Mouse (Mus musculus) spleen, adult 12 weeks (tissue): Measurements from ENCODE around the gene Mrps24.

ENCODE experiments used
- DNase-seq: peaks from one replicate; pipeline ENCODE4 v3.0.0; 2022; ENCODE audit warnings: low spot score

Mrps24 gene

DNA sequence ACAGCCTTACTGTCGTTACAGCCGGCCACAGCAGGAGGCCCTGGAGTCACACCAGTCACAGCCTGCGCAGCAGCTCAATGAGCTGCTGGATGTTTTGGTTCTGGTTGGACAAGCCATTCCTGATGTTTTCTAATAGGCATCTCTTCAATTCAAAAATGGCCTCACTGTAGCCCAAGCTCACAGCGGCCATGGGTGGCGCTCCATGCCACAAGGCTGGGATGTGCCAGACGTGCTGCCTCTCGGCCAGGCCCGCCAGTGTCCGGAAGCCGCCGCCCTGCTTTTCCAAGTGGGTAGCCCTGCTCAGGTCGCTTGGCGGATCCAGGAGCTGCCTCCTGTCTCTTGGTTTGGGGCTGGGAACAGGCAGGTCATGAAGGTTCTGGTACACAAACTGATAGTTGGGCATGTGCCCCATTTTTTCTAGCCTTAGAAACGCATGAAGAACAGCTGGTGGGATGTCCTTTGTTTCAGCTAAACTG is at the start of gene Mrps24:
Gene Mrps24, minus strand, starts transcription at position 51 of the 476 bp plus-strand sequence.
- DNase-seq: no peak

GRCm38 (mm10) chr11:5762633-5762982 is 47.1 kb upstream of the Mrps24 start:
- DNase-seq: no peak

DNA sequence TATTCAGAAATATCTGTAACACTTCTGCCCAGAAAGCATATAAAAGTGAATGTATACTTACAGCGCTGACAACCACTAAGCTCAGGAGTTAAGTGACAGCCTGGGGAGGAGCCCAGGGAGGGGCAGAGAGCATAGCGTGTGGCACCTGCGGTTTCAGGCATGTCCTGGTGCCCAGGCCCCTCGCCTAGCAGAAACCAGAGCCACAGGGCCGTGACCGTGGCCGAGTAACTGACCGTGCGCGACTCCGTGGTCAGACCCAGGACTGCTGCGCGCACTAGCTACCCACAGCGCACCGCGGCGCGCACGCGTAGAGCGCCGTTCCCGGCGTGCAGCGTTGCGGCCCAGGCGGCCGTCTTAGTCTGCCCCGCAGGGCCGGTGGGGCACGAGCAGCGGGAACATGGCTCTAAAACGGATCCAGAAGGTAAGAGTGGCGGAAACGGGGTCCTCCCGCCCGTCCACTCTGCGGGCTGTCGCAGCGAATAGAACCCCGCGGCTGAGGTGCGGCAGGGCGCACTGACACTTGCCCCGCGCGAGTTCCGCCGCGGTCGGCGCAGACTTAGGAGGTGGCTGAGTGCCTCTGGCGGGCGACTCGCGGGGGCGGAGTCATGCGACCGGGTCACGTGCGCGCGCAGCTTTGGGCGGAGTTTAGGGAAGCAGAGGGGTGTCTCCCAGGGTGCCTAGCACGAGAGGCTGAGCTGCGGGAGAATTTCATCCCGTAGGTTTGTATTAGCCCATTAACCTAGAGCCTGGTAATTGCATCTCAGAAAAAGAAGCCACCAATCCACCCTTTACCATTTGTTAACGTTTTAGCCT is 46.5 kb upstream of the Mrps24 start, which contains the start of gene Urgcp:
Gene Urgcp, minus strand, starts transcription at position 557 of the 813 bp plus-strand sequence.
- DNase-seq: peak; percentile 81

DNA sequence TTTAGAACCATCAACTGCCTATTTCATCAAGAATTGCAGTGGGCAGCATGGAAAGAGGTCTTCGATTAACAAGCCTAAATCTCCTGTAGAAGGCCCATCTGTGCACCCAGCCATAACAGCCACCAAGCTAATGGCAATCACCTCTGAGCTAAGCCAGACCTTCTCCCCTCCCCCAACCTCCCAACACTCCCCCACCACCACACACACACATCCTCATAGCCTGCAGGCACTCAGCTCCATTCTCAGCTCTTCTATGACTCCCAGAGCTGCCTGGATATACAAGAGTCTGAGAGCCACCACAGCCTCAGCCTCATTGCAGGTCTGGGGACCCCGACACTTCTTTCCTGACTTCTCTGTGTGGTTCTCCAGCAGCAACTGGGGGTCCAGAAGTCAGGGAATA is 38.3 kb upstream of the Mrps24 start:
- DNase-seq: no peak

DNA sequence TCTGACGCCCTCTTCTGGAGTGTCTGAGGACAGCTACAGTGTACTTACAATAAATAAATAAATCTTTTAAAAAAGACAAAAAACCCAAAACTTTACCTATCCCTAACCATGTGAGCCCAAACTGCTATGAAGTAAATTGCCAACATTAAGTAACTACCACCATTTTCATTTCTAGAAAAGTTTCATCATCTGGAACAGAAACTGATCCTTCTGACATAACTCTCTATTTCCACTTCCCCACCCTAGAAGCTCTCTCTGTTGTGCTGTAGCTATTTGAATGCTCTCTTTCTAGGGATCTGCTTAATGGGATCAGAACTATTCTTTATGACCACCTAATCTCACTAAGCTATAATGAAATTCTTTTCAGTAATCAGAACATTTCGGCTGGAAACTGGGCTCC is 29.5 kb upstream of the Mrps24 start:
- no peak for DNase-seq

- DNase-seq: peak; percentile 43
Observed at GRCm38 (mm10) chr11:5742106-5742505, 26.6 kb upstream of the Mrps24 start.

- peak; percentile 79 for DNase-seq
Observed at GRCm38 (mm10) chr11:5740965-5741627, 25.6 kb upstream of the Mrps24 start.

GRCm38 (mm10) chr11:5740599-5740964 is 25.1 kb upstream of the Mrps24 start:
- DNase-seq: no peak

- DNase-seq: no peak
Observed at GRCm38 (mm10) chr11:5739846-5740245, 24.4 kb upstream of the Mrps24 start.

GRCm38 (mm10) chr11:5738888-5739632 is 23.6 kb upstream of the Mrps24 start:
- DNase-seq: no peak

DNA sequence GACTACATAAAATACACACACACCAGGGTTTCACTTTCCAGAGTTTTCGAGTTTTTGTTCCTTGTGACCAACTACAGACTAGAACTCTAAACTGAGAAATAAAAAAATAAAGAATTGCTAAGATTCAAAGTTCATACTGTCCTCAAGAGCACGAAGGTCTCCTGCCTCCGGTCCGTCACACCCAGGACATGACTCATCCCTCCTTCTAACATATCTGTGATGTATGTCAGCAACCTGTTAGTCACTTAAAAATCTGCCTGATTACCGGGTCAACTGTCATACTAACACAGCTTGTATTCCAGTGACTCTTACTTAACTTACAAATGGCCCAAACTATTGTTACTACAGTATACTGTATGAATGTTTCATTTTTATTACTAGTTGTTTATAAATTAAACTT is 21.7 kb upstream of the Mrps24 start:
- no peak for DNase-seq

GRCm38 (mm10) chr11:5734323-5734722 is 18.8 kb upstream of the Mrps24 start:
- no peak for DNase-seq

DNA sequence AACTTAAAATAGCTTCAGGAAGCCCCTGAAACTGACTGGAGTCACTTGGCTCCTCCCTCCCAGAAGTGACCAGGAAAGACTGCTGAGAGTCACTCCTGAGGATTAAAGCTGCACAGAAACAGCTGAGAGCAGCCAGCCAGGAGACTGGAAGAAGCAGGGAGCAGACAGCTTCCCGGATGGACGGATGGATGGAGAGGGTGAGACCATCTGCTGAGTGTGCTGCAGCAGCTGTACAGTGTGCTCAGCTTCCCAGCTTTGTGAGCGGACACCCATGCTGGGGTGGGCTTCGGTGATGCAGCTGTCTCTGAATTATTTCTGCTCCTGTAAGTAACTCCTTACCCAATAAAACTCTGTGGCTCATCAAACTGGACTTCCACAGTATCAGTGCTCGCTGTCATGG is 16.9 kb upstream of the Mrps24 start:
- no peak for DNase-seq

- no peak for DNase-seq
Observed at GRCm38 (mm10) chr11:5729582-5729981, 14.1 kb upstream of the Mrps24 start.

GRCm38 (mm10) chr11:5718611-5719354 is 3.3 kb upstream of the Mrps24 start:
- no peak for DNase-seq

DNA sequence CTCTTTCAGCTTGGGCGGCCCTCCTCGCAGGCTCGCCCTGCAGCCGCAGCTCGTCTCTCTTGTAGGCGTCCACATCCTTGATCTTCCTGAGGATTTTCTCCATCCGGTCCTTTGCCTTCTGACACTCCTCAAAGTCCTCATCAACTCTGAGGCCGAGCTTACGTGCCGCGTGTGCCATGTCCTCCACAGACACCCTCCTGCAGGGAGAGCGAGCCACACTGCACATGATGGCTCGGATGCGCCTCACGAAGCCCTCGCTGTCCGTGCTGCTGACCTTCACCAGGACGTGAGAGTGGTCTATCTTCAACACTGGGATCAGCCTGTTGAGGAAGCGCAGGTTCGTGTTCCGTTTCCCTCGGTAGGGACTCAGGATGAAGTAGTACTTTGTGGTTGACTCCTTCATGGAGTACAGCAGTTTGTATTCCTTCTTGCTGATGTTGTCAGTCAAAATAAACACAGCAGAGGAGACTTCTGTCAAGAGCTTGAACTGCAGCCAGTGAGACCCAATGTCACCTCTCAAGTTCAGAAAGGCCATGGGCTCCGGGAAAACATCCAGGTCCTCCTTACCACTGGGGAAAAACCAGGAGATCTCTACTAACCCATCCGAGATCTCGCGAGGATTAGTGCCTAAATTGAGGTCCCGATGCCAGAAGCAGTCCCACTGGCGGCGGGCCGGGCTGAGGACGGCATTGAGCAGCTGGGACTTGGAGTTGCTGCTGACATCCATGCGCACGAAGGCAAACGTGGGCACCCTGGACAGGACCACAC is 1.6 kb upstream of the Mrps24 start:
- no peak for DNase-seq

GRCm38 (mm10) chr11:5716246-5716645 is 766 bp upstream of the Mrps24 start:
- DNase-seq: no peak

DNA sequence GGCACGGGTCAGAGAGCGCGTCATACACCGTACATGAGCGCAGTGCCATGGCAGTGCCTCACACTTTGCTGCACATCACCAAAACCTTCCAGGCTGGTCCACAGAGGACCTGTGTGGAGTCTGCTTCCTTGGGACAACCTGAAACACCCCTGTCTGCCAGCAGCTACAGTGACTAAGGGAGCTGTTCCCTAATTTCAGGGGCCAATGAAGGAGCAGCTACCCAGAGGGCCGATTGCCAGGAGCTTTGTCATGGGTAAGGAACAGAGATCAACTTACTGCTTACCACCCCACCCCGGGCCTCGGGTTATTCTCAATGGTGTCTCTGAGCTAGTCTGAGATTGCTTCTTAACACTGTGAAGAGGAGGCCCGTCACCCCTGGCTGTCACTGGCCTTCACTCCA is 301 bp downstream of the Mrps24 start:
- DNase-seq: no peak

DNA sequence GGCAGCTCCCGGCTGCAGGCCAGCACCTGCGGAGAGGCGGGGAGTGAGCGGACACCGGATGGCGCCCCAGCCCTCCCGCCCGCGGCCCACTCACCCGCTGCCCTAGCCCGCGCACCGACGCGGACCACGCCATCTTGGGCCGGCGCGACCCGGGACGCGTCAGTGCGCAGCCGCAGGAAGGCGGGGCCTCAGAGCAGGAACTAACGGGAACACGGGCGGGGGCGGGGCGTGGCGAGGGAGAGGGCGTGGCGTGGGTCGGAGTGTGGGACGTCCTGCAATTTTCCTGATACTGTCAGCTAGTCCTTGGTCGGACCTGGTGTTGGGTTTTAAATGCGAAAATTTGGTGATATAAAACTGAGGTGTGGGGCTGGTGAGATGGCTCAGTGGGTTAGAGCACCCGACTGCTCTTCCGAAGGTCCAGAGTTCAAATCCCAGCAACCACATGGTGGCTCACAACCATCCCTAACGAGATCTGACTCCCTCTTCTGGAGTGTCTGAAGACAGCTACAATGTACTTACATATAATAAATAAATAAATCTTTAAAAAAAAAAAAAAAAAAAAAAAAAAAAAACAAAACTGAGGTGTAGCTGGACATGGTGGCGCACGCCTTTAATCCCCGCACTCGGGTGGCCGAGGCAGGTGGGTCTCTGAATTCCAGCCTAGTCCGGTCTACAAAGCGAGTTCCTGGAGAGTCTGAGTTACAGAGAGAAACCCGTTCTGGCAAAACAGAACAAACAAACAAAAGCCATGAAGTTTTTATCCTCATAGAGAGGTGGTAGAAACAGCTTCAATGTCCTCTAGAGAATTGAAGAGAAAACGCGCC is 7.7 kb downstream of the Mrps24 start:
- peak; percentile 83 for DNase-seq

DNA sequence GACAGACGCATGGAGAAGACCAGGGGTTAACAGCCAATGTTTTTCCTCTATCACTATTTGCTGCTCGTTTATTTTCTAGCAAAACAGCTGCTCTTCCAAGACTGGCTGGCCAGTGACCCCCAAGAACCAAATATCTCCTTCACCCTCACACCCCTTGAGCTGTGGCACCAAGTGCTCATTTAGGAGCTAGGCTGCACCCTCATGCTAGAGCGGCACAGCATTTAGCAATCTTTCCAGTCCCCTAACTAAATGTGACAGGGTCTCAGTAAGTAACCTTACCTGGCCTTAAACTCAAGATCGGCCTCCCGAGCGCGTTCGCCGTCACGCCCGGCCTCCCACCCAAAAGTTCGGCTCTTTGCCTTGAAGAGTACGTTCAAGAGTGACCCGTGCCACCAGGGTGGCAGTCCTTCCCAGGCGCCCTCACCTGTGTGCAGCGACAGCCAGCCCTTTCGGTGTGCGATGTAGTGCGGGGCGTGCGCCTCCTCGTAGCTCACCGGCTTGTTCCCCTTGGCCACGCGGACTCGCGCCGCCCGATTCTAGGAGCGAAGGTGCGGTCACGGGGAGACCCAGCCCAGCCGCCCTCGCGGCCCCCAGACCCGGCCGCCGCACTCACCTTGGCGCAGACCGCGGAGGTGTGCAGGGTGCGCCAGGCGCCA is 8.5 kb downstream of the Mrps24 start:
- DNase-seq: peak; percentile 45
